Mouse (Mus musculus) bone marrow macrophage, adult 2 months (primary cell): ENCODE data around the gene Hrc.

Experiments used
- CTCF ChIP-seq: IDR thresholded peaks from 2 replicates; pipeline ENCODE4 v1.5.1; 2012; ENCODE audit warnings: low read depth, mild to moderate bottlenecking, low read length, moderate library complexity
- POLR2A ChIP-seq: IDR thresholded peaks from 2 replicates; pipeline ENCODE4 v1.6.1; 2012; ENCODE audit warnings: mild to moderate bottlenecking, low read depth, low read length, borderline replicate concordance

DNA sequence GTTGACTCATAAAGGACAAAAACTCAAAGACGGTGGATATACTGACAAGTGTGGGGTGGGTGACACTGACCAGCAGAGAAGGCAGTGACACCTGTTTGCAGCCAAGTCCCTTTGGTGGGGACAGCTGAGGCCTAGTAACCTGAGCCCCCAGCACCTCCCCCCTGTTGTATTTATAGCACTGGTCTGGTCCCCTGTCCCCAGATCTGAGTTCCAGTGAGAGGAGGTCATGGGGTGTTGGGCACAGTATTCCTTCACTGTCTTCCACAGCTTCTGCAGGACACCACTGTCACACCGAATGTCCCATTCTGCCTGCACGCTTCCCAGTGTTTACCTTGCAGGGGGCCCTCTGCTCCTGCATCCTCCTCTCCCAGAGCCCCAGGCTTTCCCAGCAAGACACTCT lies 485 bp upstream of the Hrc start:
- TF ChIP-seq CTCF (no peak), POLR2A (no peak)
